Mouse (Mus musculus): ENCODE measurements around the gene Spock1.

DNA sequence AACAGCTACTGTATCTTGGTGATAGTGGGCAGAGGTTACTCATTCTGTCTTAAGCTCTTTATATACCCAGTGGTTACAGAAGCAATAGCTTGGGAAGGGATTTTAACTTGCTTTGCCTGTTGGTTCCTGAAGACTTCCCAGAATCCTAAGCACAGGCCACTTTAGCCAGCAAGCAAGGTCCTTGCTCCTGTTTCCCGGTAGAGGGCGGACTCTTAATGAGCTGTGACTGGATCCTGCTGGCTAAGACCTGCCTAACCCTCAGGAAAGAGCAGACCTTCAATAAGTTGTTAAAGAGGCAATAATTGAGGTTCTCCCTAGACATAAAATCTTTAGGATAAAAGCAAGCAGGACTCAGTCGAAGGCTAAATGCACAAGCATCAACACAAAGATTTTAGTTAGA lies 387.0 kb downstream of the Spock1 start:
- TF ChIP-seq CTCF (IDR thresholded peaks at IDR 0.05; ENCODE audit: insufficient read depth, low read length), result peak; percentile 29; the same call in 1 of the 2 replicates
- no peak for TF ChIP-seq POLR2A (IDR thresholded peaks at IDR 0.05; ENCODE audit: borderline replicate concordance, extremely low read depth, low read depth, low read length)

Data from lung, adult 2 months (tissue).